Mouse (Mus musculus): ENCODE measurements at regions not wholly inside any gene's neighbourhood (a gene's known extent, or its start where the extent isn't known, plus 50 kb on each side); places are given as distances from the start of the nearest gene placed in this dataset.

DNA sequence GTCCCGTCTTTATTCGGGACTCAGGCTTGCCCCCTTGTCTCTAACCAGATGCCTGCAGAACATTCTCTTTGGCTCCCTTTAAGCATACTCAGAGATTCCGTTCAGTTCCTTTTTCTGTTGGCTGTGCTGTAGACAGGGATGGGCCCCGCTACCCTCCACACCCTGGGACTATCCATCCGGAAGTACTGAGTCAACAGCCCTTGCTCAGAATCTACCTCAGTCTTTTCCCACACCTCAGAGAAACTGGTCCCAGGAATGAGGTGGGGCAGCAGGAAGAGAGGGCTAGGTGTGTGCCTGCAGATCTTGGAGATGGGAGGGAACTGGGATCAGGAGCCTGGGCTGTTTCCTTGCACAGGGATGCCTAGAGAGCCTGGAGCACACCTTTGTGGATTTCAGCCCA lies 186.1 kb upstream of the Rreb1 start:
- Histone ChIP-seq H3K4me2 (ENCODE audit: insufficient read depth, low read depth, poor library complexity, severe bottlenecking) (no peak overlapping the region), H3K79me2 (replicated peaks; ENCODE audit: control insufficient read depth, extremely low read depth, insufficient read depth, poor library complexity, severe bottlenecking) (no peaks in the 10 kb centered on the region), H3K4me3 (replicated peaks in 1 of 3; ENCODE audit: low read depth in 2 of 3, low read length in 2 of 3, poor library complexity in 1 of 3) (no peak overlapping the region), H3K4me1 (ENCODE audit: control insufficient read depth in 1 of 2, insufficient read depth in 2 of 2) (no peaks in the 10 kb centered on the region), H3K27me3 (replicated peaks) (peaks cover 3% of the 10 kb centered on the region), H3K9ac (ENCODE audit: insufficient read depth, low read depth) (no peak overlapping the region), H3K36me3 (replicated peaks in 1 of 2; ENCODE audit: control insufficient read depth in 1 of 2, insufficient read depth in 1 of 2, low read length in 1 of 2) (no peaks in the 10 kb centered on the region), H3K9me3 (replicated peaks; ENCODE audit: low read length) (no peaks in the 10 kb centered on the region), H3K27ac (ENCODE audit: insufficient read depth, low read depth) (no peak overlapping the region)
- dilution Hi-C loops (cut with MboI; ENCODE audit: extremely low pct_ligation_motif_present, extremely low pct_unique_long_range_greater_than_20kb, low sequenced_read_pairs) (no loop called here), in situ Hi-C loops (cut with MboI; ENCODE audit: low pct_ligation_motif_present, low pct_unique_long_range_greater_than_20kb, low sequenced_read_pairs) (no loop called here)
- DNase-seq (ENCODE audit: extremely low read depth): no peak
- TF ChIP-seq MAX (IDR thresholded peaks at IDR 0.05; ENCODE audit: low read length) (no peak), CHD1 (IDR thresholded peaks at IDR 0.05; ENCODE audit: low read depth, low read length) (no peak), SIN3A (IDR thresholded peaks at IDR 0.05; ENCODE audit: low read length) (no peak), TBP (conservative IDR thresholded peaks at IDR 0.05; ENCODE audit: low read depth, low read length) (no peak), BHLHE40 (IDR thresholded peaks at IDR 0.05; ENCODE audit: low read depth, low read length) (no peak), POLR2AphosphoS2 (IDR thresholded peaks at IDR 0.05; ENCODE audit: low read depth, low read length) (no peak), MEF2A (IDR thresholded peaks at IDR 0.05; ENCODE audit: borderline replicate concordance, low read depth, low read length) (no peak), JUND (conservative IDR thresholded peaks at IDR 0.05; ENCODE audit: low read depth, low read length) (no peak), MYC (IDR thresholded peaks at IDR 0.05; ENCODE audit: low read depth, low read length) (no peak), ZKSCAN1 (IDR thresholded peaks at IDR 0.05; ENCODE audit: borderline replicate concordance, low read depth, low read length) (no peak), HCFC1 (IDR thresholded peaks at IDR 0.05; ENCODE audit: low read depth, low read length) (no peak), USF1 (IDR thresholded peaks at IDR 0.05; ENCODE audit: low read depth, low read length) (no peak), ETS1 (conservative IDR thresholded peaks at IDR 0.05; ENCODE audit: low read depth, low read length) (no peak), POLR2A (IDR thresholded peaks at IDR 0.05; ENCODE audit: low read depth, low read length) (no peak), TCF12 (IDR thresholded peaks at IDR 0.05; ENCODE audit: low read depth, low read length) (no peak), MAFK (IDR thresholded peaks at IDR 0.05; ENCODE audit: insufficient replicate concordance, low read length) (no peak), RCOR1 (conservative IDR thresholded peaks at IDR 0.05; ENCODE audit: low read depth, low read length) (no peak), EP300 (IDR thresholded peaks at IDR 0.05; ENCODE audit: low read length) (no peak), JUN (IDR thresholded peaks at IDR 0.05; ENCODE audit: insufficient read depth, low read depth, low read length) (no peak)

DNA sequence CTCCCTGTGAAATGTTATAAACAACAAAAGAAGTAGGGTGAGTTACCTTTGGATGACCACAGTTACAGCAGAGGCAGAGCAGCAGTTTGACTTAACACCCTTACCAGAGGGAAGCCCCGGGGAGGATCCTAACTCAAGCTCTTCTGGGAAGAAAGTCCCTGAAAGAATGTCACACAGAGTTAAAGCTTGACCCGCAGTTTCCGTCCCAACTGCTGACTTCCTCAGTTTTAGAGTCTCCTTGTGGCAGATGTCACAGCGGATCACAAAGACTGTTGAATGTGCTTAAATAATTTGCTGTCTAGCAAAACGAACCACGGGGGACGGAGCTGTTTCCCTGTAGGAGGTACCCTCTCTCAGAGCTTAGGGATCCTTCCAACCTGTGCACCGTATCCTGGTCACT lies 183.0 kb upstream of the Rreb1 start:
- no peak overlapping the region for H3K4me2 ChIP-seq (ENCODE audit: insufficient read depth, low read depth, poor library complexity, severe bottlenecking)
- DNase-seq (ENCODE audit: extremely low read depth): no peak
- H3K27ac ChIP-seq (ENCODE audit: insufficient read depth, low read depth): no peak overlapping the region

More for the DNA sequence above, 183.0 kb upstream of the Rreb1 start:
- H3K36me3 ChIP-seq (replicated peaks in 1 of 2; ENCODE audit: control insufficient read depth in 1 of 2, insufficient read depth in 1 of 2, low read length in 1 of 2): no peaks in the 10 kb centered on the region
- H3K4me3 ChIP-seq (replicated peaks in 1 of 3; ENCODE audit: low read depth in 2 of 3, low read length in 2 of 3, poor library complexity in 1 of 3): no peak overlapping the region
- H3K79me2 ChIP-seq (replicated peaks; ENCODE audit: control insufficient read depth, extremely low read depth, insufficient read depth, poor library complexity, severe bottlenecking): no peaks in the 10 kb centered on the region
- H3K27me3 ChIP-seq (replicated peaks): no peaks in the 10 kb centered on the region
- peaks cover 0 to 8% of the 10 kb centered on the region in 2 experiments; a peak in 2 of 4 replicates for H3K4me1 ChIP-seq (ENCODE audit: control insufficient read depth in 1 of 2, insufficient read depth in 2 of 2)
- no peaks in the 10 kb centered on the region for H3K9me3 ChIP-seq (replicated peaks; ENCODE audit: low read length)
- in situ Hi-C loops (cut with MboI; ENCODE audit: low pct_ligation_motif_present, low pct_unique_long_range_greater_than_20kb, low sequenced_read_pairs): no loop called here
- H3K9ac ChIP-seq (ENCODE audit: insufficient read depth, low read depth): no peak overlapping the region
- TF ChIP-seq POLR2A (IDR thresholded peaks at IDR 0.05; ENCODE audit: low read depth, low read length) (no peak), ZC3H11A (IDR thresholded peaks at IDR 0.05; ENCODE audit: low read depth, low read length) (no peak), HCFC1 (IDR thresholded peaks at IDR 0.05; ENCODE audit: low read depth, low read length) (no peak), NRF1 (IDR thresholded peaks at IDR 0.05; ENCODE audit: low read depth, low read length) (no peak), IRF4 (IDR thresholded peaks at IDR 0.05; ENCODE audit: low read depth, low read length) (no peak), SIN3A (IDR thresholded peaks at IDR 0.05; ENCODE audit: low read length) (no peak), KAT2A (IDR thresholded peaks at IDR 0.05; ENCODE audit: insufficient replicate concordance, low read length) (no peak), ZNF384 (IDR thresholded peaks at IDR 0.05; ENCODE audit: low read depth, low read length) (no peak), MXI1 (IDR thresholded peaks at IDR 0.05; ENCODE audit: low read depth, low read length) (no peak)
- dilution Hi-C loops (cut with MboI; ENCODE audit: extremely low pct_ligation_motif_present, extremely low pct_unique_long_range_greater_than_20kb, low sequenced_read_pairs): no loop called here
